Mouse (Mus musculus) heart, adult 2 months (tissue): ENCODE data around the gene Rpl23.

Experiments used
- CTCF ChIP-seq: fragments of 200-600 bp; IDR thresholded peaks from 2 replicates; pipeline ENCODE4 v1.8.1; 2022; ENCODE audit warnings: antibody characterized with exemption, mild to moderate bottlenecking, moderate library complexity
- EP300 ChIP-seq: fragments of 200-500 bp; IDR thresholded peaks from 2 replicates; pipeline ENCODE4 v1.6.1; 2011; ENCODE audit warnings: low read depth, low read length, control low read depth; ENCODE audit not compliant: insufficient read depth
- POLR2A ChIP-seq: fragments of 200-500 bp; IDR thresholded peaks from 2 replicates; pipeline ENCODE4 v1.6.1; 2011; ENCODE audit warnings: mild to moderate bottlenecking, low read depth, low read length, control low read depth; ENCODE audit not compliant: insufficient read depth

DNA sequence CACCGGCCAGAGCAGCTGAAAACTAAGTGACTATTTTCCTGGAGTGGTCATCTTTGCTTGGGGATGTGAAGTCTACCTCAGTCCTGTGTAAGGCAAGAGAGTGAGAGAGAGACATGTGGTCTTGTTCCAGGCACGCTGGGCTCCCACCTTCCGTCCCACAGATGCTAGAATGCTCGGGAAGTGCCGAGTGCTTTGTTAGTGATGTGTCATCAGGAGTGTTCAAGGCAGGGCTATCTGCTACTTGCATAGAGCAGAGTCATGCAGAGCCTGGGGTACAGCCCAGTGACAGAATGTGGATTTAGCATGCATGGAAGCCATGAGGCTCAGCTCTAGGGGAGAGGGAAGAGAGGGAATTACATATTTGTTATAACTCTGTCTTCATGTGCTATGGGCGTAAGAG is 45.4 kb upstream of the Rpl23 start:
- TF ChIP-seq EP300: no peak
- no peak for TF ChIP-seq CTCF
- TF ChIP-seq POLR2A: no peak
